Mouse (Mus musculus): Measurements from ENCODE around the gene Crebl2. TPM values are rescaled to one million over a fixed set of nuclear protein-coding genes. Genes with fewer than 3 reads are reported as not detected.

The Crebl2 gene
- 1.3 and 1.4 TPM in 2 replicates for polyA plus RNA-seq (2014; fragmentation: Nextera tagmentation; extraction: Ambion mirVana)

GRCm38 (mm10) chr6:134829786-134830700 lies at the start of gene Crebl2:
TSS of gene Crebl2 (plus strand) at chr6:134830154.
- Histone ChIP-seq H3K36me3 (ENCODE audit: control insufficient read depth, insufficient read depth, low read length) (no peaks in the 10 kb centered on the region), H3K4me1 (replicated peaks; ENCODE audit: control insufficient read depth, insufficient read depth, low read length) (no peaks in the 10 kb centered on the region), H3K27ac (ENCODE audit: low read depth, low read length) (peak within 1 kb of the TSS; percentile 86), H3K27me3 (ENCODE audit: control insufficient read depth, insufficient read depth, low read length) (no peaks in the 10 kb centered on the region), H3K9ac (ENCODE audit: low read depth, low read length) (peak within 1 kb of the TSS; percentile 65), H3K4me2 (replicated peaks; ENCODE audit: low read depth, low read length) (peak within 1 kb of the TSS; percentile 86), H3K4me3 (ENCODE audit: low read depth, low read length) (peak within 1 kb of the TSS; percentile 68), H3K9me3 (ENCODE audit: control insufficient read depth, low read length) (no peaks in the 10 kb centered on the region)
- under 1% methylated on average over 53 of the region's 58 CpGs for WGBS
- peak; percentile 99 for ATAC-seq (ENCODE audit: low FRiP score)
- DNase-seq (ENCODE audit: low spot score): peak; percentile 99

- no peak overlapping the region for H3K4me2 ChIP-seq (replicated peaks; ENCODE audit: low read depth, low read length)
- H3K4me1 ChIP-seq (replicated peaks; ENCODE audit: control insufficient read depth, insufficient read depth, low read length): no peaks in the 10 kb centered on the region
- H3K36me3 ChIP-seq (ENCODE audit: control insufficient read depth, insufficient read depth, low read length): no peaks in the 10 kb centered on the region
- DNase-seq (ENCODE audit: low spot score) (no peak), ATAC-seq (ENCODE audit: low FRiP score) (no peak)
- 77% methylated on average over 7 of the region's 7 CpGs for WGBS
- H3K27ac ChIP-seq (ENCODE audit: low read depth, low read length): no peak overlapping the region
- H3K27me3 ChIP-seq (ENCODE audit: control insufficient read depth, insufficient read depth, low read length): no peaks in the 10 kb centered on the region
- H3K9me3 ChIP-seq (ENCODE audit: control insufficient read depth, low read length): no peaks in the 10 kb centered on the region
- H3K4me3 ChIP-seq (ENCODE audit: low read depth, low read length): no peak overlapping the region
- no peak overlapping the region for H3K9ac ChIP-seq (ENCODE audit: low read depth, low read length)
These were observed 48.5 kb upstream of the Crebl2 start for GRCm38 (mm10) chr6:134781494-134781913.

GRCm38 (mm10) chr6:134782900-134783299 lies 47.1 kb upstream of the Crebl2 start:
- DNase-seq (ENCODE audit: low spot score) (no peak), ATAC-seq (ENCODE audit: low FRiP score) (no peak)
- Histone ChIP-seq H3K9me3 (ENCODE audit: control insufficient read depth, low read length) (no peaks in the 10 kb centered on the region), H3K4me1 (replicated peaks; ENCODE audit: control insufficient read depth, insufficient read depth, low read length) (no peaks in the 10 kb centered on the region), H3K36me3 (ENCODE audit: control insufficient read depth, insufficient read depth, low read length) (no peaks in the 10 kb centered on the region), H3K27me3 (ENCODE audit: control insufficient read depth, insufficient read depth, low read length) (no peaks in the 10 kb centered on the region), H3K4me3 (ENCODE audit: low read depth, low read length) (no peak overlapping the region), H3K9ac (ENCODE audit: low read depth, low read length) (no peak overlapping the region), H3K27ac (ENCODE audit: low read depth, low read length) (no peak overlapping the region), H3K4me2 (replicated peaks; ENCODE audit: low read depth, low read length) (no peak overlapping the region)
- 89% methylated on average over 7 of the region's 7 CpGs for WGBS

- no peak overlapping the region for H3K4me2 ChIP-seq (replicated peaks; ENCODE audit: low read depth, low read length)
- H3K4me3 ChIP-seq (ENCODE audit: low read depth, low read length): no peak overlapping the region
- no peak overlapping the region for H3K9ac ChIP-seq (ENCODE audit: low read depth, low read length)
- DNase-seq (ENCODE audit: low spot score) (no peak), ATAC-seq (ENCODE audit: low FRiP score) (no peak)
- no peak overlapping the region for H3K27ac ChIP-seq (ENCODE audit: low read depth, low read length)
- WGBS: 72% methylated on average over 3 of the region's 3 CpGs
- H3K27me3 ChIP-seq (ENCODE audit: control insufficient read depth, insufficient read depth, low read length): no peaks in the 10 kb centered on the region
- H3K9me3 ChIP-seq (ENCODE audit: control insufficient read depth, low read length): no peaks in the 10 kb centered on the region
- H3K4me1 ChIP-seq (replicated peaks; ENCODE audit: control insufficient read depth, insufficient read depth, low read length): no peaks in the 10 kb centered on the region; the same call in 1 of the 2 replicates
- no peaks in the 10 kb centered on the region for H3K36me3 ChIP-seq (ENCODE audit: control insufficient read depth, insufficient read depth, low read length)
These were observed 43.5 kb upstream of the Crebl2 start for GRCm38 (mm10) chr6:134786426-134786825.

- H3K27ac ChIP-seq (ENCODE audit: low read depth, low read length): no peak overlapping the region
- no peak for DNase-seq (ENCODE audit: low spot score)
These were observed 40.9 kb upstream of the Crebl2 start for GRCm38 (mm10) chr6:134789100-134789499.

GRCm38 (mm10) chr6:134791251-134792118 lies 38.5 kb upstream of the Crebl2 start:
- peak overlapping the region; percentile 80; the same call in 1 of the 2 replicates for H3K27ac ChIP-seq (ENCODE audit: low read depth, low read length)
- H3K4me1 ChIP-seq (replicated peaks; ENCODE audit: control insufficient read depth, insufficient read depth, low read length): no peaks in the 10 kb centered on the region; the same call in 1 of the 2 replicates
- H3K9me3 ChIP-seq (ENCODE audit: control insufficient read depth, low read length): no peaks in the 10 kb centered on the region
- peak overlapping the region; percentile 89 for H3K9ac ChIP-seq (ENCODE audit: low read depth, low read length)
- DNase-seq (ENCODE audit: low spot score) (peak; percentile 53), ATAC-seq (ENCODE audit: low FRiP score) (no peak)
- H3K36me3 ChIP-seq (ENCODE audit: control insufficient read depth, insufficient read depth, low read length): no peaks in the 10 kb centered on the region
- H3K4me2 ChIP-seq (replicated peaks; ENCODE audit: low read depth, low read length): peak overlapping the region; percentile 62
- 0 out of 2 replicates have a peak, but pooled peaks cover 2% of the 10 kb centered on the region for H3K27me3 ChIP-seq (ENCODE audit: control insufficient read depth, insufficient read depth, low read length)
- under 1% methylated on average over 43 of the region's 46 CpGs for WGBS
- H3K4me3 ChIP-seq (ENCODE audit: low read depth, low read length): peak overlapping the region; percentile 72

More at GRCm38 (mm10) chr6:134789100-134789499, 40.9 kb upstream of the Crebl2 start:
- Histone ChIP-seq H3K9me3 (ENCODE audit: control insufficient read depth, low read length) (no peaks in the 10 kb centered on the region), H3K36me3 (ENCODE audit: control insufficient read depth, insufficient read depth, low read length) (no peaks in the 10 kb centered on the region), H3K9ac (ENCODE audit: low read depth, low read length) (no peak overlapping the region), H3K4me3 (ENCODE audit: low read depth, low read length) (no peak overlapping the region), H3K4me1 (replicated peaks; ENCODE audit: control insufficient read depth, insufficient read depth, low read length) (no peaks in the 10 kb centered on the region; the same call in 1 of the 2 replicates), H3K27me3 (ENCODE audit: control insufficient read depth, insufficient read depth, low read length) (0 out of 2 replicates have a peak, but pooled peaks cover 2% of the 10 kb centered on the region), H3K4me2 (replicated peaks; ENCODE audit: low read depth, low read length) (no peak overlapping the region)
- WGBS: 80% methylated on average over 6 of the region's 6 CpGs
- ATAC-seq (ENCODE audit: low FRiP score): no peak

GRCm38 (mm10) chr6:134792141-134793045 lies 37.6 kb upstream of the Crebl2 start, which contains the start of gene Dusp16:
TSS of gene Dusp16 (minus strand) at chr6:134792625.
- WGBS: under 1% methylated on average over 65 of the region's 108 CpGs
- Histone ChIP-seq H3K27ac (ENCODE audit: low read depth, low read length) (peak within 1 kb of the TSS; percentile 80), H3K27me3 (ENCODE audit: control insufficient read depth, insufficient read depth, low read length) (0 out of 2 replicates have a peak, but pooled peaks cover 2% of the 10 kb centered on the region), H3K36me3 (ENCODE audit: control insufficient read depth, insufficient read depth, low read length) (no peaks in the 10 kb centered on the region), H3K4me2 (replicated peaks; ENCODE audit: low read depth, low read length) (peak within 1 kb of the TSS; percentile 62), H3K4me1 (replicated peaks; ENCODE audit: control insufficient read depth, insufficient read depth, low read length) (no peaks in the 10 kb centered on the region; the same call in 1 of the 2 replicates), H3K9me3 (ENCODE audit: control insufficient read depth, low read length) (no peaks in the 10 kb centered on the region), H3K9ac (ENCODE audit: low read depth, low read length) (peak within 1 kb of the TSS; percentile 89), H3K4me3 (ENCODE audit: low read depth, low read length) (peak within 1 kb of the TSS; percentile 72)
- DNase-seq (ENCODE audit: low spot score) (peak; percentile 86), ATAC-seq (ENCODE audit: low FRiP score) (peak; percentile 88)

Data from hindbrain, embryonic 11.5 days (tissue).